Mouse (Mus musculus): ENCODE results near the gene Wnt9b.

The Wnt9b gene

GRCm38 (mm10) chr11:103731594-103731993, 18.0 kb downstream of the Wnt9b start:
- no peak for DNase-seq (ENCODE audit: low spot score)

- no peak for DNase-seq (ENCODE audit: low spot score)
These were observed 20.2 kb downstream of the Wnt9b start for GRCm38 (mm10) chr11:103729282-103729985.

DNA sequence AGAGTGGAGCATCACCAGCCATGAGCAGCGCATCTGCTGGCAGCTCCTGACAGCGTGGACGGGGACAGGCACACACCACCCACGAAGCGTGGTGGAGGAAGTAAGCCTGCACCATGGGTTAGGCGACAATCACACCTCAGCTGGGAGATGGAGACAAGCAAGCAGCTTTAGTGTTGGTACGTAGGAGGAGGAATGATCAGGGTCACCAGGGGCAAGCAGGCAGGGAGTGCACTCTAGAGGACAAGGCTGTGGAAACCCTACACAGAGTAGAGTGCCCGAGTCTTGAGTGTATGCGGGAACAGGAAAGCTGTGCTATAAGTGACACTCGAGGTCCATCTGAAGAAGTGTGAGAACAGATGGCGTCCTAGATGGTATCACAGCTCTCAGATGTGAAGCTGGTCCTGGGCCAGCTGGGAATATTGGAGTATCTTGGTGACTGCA, 25.3 kb downstream of the Wnt9b start:
- DNase-seq (ENCODE audit: low spot score) = no peak

- no peak for DNase-seq (ENCODE audit: low spot score)
These were observed 27.6 kb downstream of the Wnt9b start for GRCm38 (mm10) chr11:103722040-103722481.

DNA sequence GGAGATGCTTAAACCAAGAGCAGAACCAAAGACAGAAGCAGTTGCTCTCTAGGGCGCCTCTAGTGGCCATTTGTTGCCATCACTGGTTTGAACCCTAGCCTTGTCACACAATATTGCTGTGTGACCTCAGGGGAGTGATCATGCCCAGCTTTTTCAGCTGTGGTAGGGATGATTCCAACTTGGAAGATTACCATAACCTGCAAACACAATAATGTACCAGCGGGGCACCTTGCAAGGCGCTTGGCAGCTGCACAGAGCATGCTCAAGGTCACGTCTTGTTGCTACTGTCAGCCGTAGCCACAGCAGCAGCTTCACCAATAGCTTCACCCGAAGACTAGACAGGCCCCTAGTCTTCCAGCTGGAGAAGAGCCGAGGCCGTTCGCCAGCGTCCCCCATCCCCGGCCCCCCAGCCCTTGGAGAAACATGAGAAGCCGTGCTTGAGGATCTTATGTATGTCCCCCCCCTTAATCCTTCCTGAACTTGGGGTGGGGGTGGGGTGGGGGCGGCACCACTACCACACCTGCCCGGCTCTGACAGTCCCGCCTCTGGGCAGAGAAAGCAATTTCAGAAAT, 28.1 kb downstream of the Wnt9b start:
- peak; percentile 40 for DNase-seq (ENCODE audit: low spot score)

- DNase-seq (ENCODE audit: low spot score) = no peak
These were observed 30.2 kb downstream of the Wnt9b start for GRCm38 (mm10) chr11:103719436-103719835.

DNA sequence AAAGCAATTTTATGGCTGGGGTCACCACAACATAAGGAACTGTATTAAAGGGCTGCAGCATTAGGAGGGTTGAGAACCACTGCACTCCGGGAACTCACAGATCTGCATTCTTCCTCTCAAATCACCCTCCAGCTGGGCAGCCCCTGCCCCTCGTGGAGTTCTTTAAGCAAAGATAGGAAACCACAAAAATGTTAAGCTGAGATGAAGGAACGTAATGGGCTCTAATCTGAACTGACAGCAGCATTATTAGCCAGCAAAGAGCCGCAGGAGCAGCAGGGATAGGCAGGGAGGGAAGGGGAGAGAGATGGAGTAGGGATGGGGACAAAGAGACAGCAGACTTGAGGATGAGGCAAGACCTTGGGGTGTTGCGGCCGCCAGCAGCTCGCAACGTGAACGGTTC, 32.6 kb downstream of the Wnt9b start:
- DNase-seq (ENCODE audit: low spot score) = no peak

- no peak for DNase-seq (ENCODE audit: low spot score)
These were observed 35.5 kb downstream of the Wnt9b start for GRCm38 (mm10) chr11:103714074-103714473.

DNA sequence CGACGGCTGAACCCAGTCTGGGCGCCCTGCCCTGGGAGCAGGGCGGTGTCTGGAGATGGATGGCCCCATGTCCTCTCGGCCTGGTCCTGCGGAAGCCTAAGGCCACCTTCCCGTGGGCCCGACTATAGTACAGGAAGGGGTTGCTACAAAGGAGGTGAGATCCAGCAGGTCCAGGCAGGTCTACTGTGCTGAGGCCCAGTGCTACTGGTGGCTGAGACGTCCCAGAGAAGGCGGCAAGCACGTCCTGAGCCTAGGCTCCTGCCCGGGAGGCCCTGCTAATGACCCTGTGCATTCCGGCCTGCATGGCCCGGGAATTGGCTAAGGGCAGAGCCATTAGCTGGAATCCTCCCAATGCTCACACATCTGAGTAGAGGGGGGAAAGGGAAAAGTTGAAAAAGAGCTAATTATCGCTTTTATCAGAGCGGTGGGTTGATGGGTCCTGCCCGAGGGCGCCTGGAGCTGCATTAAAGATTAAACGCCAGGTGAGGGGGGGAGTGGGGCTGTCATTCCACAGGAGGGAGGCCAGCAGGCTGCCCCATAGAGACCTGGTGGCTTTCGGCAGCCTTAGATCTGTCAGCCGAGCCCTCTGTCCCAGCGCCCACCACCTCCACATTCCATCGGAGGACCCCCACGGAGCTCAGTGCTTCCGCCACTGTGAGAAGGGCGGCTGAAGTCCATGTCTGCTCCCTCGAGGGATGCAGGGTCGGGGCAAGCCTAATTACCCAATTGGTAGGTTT, 37.6 kb downstream of the Wnt9b start:
- no peak for DNase-seq (ENCODE audit: low spot score)

DNA sequence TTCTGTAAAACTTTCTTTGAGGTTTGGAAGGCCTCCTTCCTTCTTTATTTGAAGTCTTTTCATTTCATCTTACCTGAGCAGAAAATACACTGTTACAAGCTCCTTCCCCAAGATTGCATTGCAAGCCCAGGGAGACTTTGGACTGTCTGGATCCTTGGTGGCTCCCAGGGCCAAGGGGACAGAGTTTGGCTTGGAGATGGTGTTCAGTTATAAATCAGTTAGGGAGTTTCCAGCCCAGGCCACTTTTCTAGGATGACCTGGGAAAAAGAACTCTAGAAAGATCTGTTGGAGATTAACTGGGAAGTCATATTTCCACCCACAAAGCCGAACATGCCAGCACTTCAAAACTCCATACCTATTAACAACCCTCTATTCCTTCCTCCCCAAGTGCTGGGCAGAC, 39.6 kb downstream of the Wnt9b start:
- no peak for DNase-seq (ENCODE audit: low spot score)

- DNase-seq (ENCODE audit: low spot score) = no peak
These were observed 42.6 kb downstream of the Wnt9b start for GRCm38 (mm10) chr11:103707005-103707404.

GRCm38 (mm10) chr11:103698226-103698625, 51.4 kb downstream of the Wnt9b start:
- DNase-seq (ENCODE audit: low spot score) = no peak

DNA sequence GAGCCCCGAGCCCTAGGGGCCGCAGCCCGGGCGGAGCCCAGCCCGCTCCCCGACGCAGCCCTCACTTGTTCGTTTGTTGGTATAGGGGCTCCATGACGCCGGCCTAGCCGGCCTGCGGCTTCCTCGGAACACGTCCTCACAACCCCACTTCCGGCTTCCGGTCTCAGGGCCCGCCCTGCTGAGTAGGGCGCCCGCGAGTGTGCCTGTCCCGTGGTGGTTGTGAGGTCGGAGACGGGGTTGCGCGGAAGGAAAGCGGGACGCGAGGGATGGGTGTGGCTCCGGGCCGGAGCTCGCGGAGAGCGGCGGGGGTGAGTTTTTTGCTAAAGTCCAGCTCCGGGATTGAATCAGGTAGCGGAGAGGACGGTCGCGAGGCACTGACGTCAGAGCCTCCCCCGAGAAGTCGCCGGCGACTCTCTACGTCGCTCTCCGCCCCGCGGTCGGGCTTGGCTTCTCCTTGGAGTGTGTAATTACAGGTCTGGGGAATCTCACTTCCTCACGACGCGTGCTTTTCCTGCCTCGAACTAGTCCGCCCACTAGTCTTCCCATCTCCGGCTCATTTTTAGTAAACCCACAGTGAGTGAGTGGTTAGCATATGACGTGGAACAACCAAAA, 52.0 kb downstream of the Wnt9b start, which contains the start of gene Gosr2:
Gosr2 (minus strand) TSS at position 334 of the 612 bp plus-strand sequence.
- peak; percentile 84 for DNase-seq (ENCODE audit: low spot score)

GRCm38 (mm10) chr11:103696851-103697564, 52.6 kb downstream of the Wnt9b start:
- no peak for DNase-seq (ENCODE audit: low spot score)

GRCm38 (mm10) chr11:103693241-103693640, 56.4 kb downstream of the Wnt9b start:
- DNase-seq (ENCODE audit: low spot score) = no peak

DNA sequence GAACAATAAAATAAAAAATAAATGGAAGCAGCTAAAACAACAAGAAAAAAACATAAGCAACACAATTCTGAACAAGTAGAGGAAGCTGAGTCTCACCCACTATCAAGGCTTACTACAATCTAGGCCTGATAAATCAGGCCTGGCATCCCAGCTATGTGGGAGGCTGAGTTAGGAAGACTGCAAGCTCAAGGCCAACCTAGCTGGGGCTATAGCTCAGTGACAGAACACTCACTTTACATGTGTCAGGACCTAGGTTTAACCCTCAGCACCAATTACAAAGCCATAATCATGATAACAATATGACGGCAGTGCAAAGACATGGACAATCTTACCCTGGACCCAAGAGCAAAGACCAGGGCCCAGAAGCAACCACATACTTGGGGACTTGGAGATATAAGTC, 58.6 kb downstream of the Wnt9b start:
- no peak for DNase-seq (ENCODE audit: low spot score)

DNA sequence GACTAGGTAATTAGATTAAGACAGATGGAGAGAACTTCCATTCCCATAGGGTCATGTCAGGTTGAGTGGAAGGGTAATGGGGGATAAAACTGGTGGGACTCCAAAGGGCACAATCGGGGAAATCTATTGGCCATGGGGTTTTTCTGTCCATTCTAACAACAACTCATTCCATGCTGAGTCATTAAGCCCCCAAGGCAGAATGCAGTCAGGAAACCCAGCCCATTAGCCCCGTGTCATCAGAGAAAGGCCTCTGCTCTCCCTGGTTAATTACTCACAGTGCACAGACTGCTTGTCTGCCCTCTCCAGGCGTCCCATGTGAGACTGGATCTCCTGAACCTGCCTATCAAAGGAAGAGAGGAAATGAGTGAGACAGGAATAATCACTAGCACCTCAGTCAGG, 60.6 kb downstream of the Wnt9b start:
- no peak for DNase-seq (ENCODE audit: low spot score)

DNA sequence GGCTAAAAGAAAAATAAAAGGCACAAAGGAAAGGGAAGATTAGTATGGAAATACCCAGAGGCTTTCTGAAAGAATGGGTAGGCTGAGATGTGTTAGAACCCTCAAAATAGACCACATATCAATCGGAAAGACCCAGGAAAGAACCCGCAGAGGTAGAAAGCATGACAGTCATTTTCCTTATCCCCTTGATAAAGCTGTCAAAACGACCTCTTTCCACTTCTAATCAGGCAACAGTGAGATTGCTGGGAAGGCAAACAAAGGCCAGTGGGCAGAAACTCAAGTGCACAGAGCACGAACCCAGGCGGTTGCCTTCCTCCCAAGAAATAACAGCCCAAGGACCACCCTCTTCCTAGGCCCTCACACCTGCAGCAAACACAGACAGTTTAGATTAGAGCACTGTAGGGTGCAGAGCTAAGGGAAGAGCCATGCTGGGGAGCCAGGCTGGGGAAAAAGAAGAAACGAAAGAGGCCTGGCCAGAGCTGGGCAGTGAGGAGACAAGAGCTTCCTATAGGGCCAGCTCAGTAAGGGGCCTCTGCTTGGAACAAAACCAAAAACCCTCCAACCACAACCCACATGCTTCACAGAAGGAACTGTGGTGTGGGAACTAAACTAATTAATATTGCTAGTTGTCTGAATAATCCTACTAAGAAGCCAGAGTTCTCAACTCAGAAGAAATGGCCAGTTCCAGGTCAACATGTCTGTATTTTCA, 61.2 kb downstream of the Wnt9b start:
- DNase-seq (ENCODE audit: low spot score) = no peak

GRCm38 (mm10) chr11:103686706-103687105, 62.9 kb downstream of the Wnt9b start:
- no peak for DNase-seq (ENCODE audit: low spot score)

DNA sequence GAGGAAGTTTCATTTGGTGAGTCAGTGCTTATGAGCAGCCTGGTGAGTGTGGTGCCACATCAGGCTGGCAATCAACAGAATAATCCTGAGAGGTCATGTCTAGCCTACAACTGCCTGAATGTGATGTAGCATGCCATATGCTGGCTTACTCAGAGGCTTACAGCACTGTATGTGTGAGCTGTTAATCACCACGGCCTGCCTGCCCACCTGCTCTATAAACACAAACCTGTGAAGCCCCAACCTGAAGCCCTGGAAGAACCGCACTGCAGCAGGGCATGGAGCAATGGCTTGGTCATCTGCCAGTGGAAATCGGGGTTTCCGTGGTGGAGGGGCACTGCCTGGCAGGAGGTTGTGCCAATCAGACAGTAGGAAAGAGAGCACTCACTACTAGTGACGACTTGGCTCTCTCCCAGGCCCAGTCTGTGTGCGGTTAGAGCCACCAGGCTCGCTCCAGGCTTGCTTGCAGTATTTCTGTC, 64.3 kb downstream of the Wnt9b start:
- no peak for DNase-seq (ENCODE audit: low spot score)

DNA sequence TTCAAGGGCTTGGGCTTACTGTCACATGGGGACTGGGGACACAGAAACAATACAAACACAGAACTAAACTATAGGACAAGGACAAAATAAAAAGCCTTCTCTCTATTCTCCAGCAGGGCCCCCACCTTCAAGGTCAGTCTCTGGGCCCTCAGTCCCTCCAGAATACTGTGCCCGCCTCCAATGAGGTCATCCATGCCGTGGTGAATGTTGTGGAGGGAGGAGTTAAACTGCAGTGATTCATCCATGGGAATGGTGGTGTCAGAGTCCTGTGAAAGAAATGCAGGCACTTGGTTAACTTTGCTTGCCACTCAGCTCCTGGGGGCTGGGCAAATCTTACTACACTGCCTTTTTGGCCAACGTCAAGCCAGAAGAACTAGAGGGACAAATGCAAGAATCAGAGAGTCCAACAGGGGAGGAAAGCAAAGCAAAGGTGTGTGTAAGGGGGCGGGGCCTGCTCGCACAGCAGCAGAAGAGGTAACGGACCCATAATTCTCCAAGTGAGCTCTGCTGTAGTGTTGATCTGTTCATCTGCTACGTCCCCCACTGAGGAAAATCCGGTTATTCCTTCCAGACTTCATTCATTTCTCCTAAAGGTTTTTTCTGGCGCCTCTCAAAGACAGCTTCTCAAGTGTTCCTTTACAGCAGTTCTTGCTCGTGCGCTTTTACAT, 65.8 kb downstream of the Wnt9b start:
- DNase-seq (ENCODE audit: low spot score) = no peak

Data from c-Kit-positive CD71-positive TER-119-positive erythroid progenitor cells, embryonic 14.5 days (primary cell).